In genomic region chr2:156778571-156778970, GRCm38 (mm10) we compare ENCODE assay signal across 19 mouse cellular contexts. TPM values are rescaled to one million over a fixed set of nuclear protein-coding genes. Genes with fewer than 3 reads are reported as not detected.
DNase-seq lines count a peak whose midpoint lies in the region; ATAC-seq and TF ChIP-seq lines count a peak whose summit lies in the region.
"Had no signal": no experiment of that assay in that cellular context is flagged by ENCODE, and none has a peak within 500 bp of the region (broad histone marks: within the 10 kb centered on the region; RNA-seq: fewer than 3 reads in every experiment).

No protein-coding gene starts in this region.

- H3K36me3 ChIP-seq in heart, embryonic 11.5 days (ENCODE audit: control insufficient read depth, insufficient read depth, low read length): peaks cover 5% of the 10 kb centered on the region
- H3K36me3 ChIP-seq in kidney, embryonic 15.5 days: no peaks in the 10 kb centered on the region
- H3K36me3 ChIP-seq in intestine, embryonic 15.5 days: peaks cover 11% of the 10 kb centered on the region; the same call in 1 of the 2 replicates
- no peaks in the 10 kb centered on the region for H3K36me3 ChIP-seq in small intestine, adult 2 months (ENCODE audit: control insufficient read depth, insufficient read depth, low read length)
- H3K36me3 ChIP-seq: forebrain, embryonic 10.5 days; hindbrain, embryonic 10.5 days; limb, embryonic 12.5 days; liver, embryonic 12.5 days; midbrain, embryonic 13.5 days had no signal

- TF ChIP-seq POLR2A in small intestine, adult 2 months (IDR thresholded peaks at IDR 0.05; ENCODE audit: low read depth, low read length): no peak

- H3K9ac ChIP-seq in heart, embryonic 11.5 days (ENCODE audit: low read depth, low read length): peak overlapping the region; percentile 44; the same call in 1 of the 2 replicates
- no peak overlapping the region for H3K9ac ChIP-seq in kidney, embryonic 15.5 days
- H3K9ac ChIP-seq in intestine, embryonic 15.5 days: 0 out of 2 replicates have a peak overlapping the region, but pooled peaks have one; percentile 31
- H3K9ac ChIP-seq: limb, embryonic 12.5 days; liver, embryonic 12.5 days; midbrain, embryonic 13.5 days had no signal

- no peak for DNase-seq in heart, adult 8-10 months (ENCODE audit: low spot score)
- DNase-seq in kidney, postnatal 36 days: no peak
- DNase-seq in kidney, postnatal 4 days: no peak
- no peak for DNase-seq in embryo, embryonic 10 days (ENCODE audit: low spot score)
- DNase-seq: B cell, adult 2 months; cerebellum, adult 11 months; embryo, embryonic 11 days; gastrocnemius, postnatal 10 days; lung, adult 2 months; thymus, postnatal 25 days had no signal

- peak overlapping the region; percentile 29; the same call in 1 of the 2 replicates for H3K4me3 ChIP-seq in heart, embryonic 11.5 days (ENCODE audit: low read depth, low read length)
- no peak overlapping the region for H3K4me3 ChIP-seq in kidney, embryonic 15.5 days (replicated peaks)
- peak overlapping the region; percentile 16; the same call in 1 of the 2 replicates for H3K4me3 ChIP-seq in intestine, embryonic 15.5 days (replicated peaks)
- H3K4me3 ChIP-seq in small intestine, adult 2 months (ENCODE audit: low read depth, low read length): peak overlapping the region; percentile 22
- H3K4me3 ChIP-seq: forebrain, embryonic 10.5 days; hindbrain, embryonic 10.5 days; limb, embryonic 12.5 days; liver, embryonic 12.5 days; midbrain, embryonic 13.5 days had no signal

- no peak for ATAC-seq in heart, embryonic 11.5 days (replicated peaks; ENCODE audit: insufficient number of reproducible peaks, low FRiP score, low TSS enrichment)
- ATAC-seq in kidney, embryonic 15.5 days (replicated peaks; ENCODE audit: low FRiP score): no peak
- no peak for ATAC-seq in intestine, embryonic 15.5 days
- ATAC-seq: liver, embryonic 12.5 days; midbrain, embryonic 13.5 days had no signal

- H3K9me3 ChIP-seq in heart, embryonic 11.5 days (replicated peaks; ENCODE audit: control insufficient read depth, low read length): no peaks in the 10 kb centered on the region
- H3K9me3 ChIP-seq in kidney, embryonic 15.5 days (replicated peaks): no peaks in the 10 kb centered on the region
- no peaks in the 10 kb centered on the region for H3K9me3 ChIP-seq in intestine, embryonic 15.5 days
- H3K9me3 ChIP-seq: forebrain, embryonic 10.5 days; hindbrain, embryonic 10.5 days; limb, embryonic 12.5 days; liver, embryonic 12.5 days; midbrain, embryonic 13.5 days had no signal

- WGBS in heart, embryonic 11.5 days (ENCODE audit: insufficient replicate concordance): 75% methylated on average over 8 of the region's 8 CpGs
- WGBS in kidney, embryonic 15.5 days: 79% methylated on average over 8 of the region's 8 CpGs
- 76% methylated on average over 8 of the region's 8 CpGs for WGBS in intestine, embryonic 15.5 days
- 88% methylated on average over 8 of the region's 8 CpGs for WGBS in small intestine, adult 2 months

- no peak overlapping the region for H3K27ac ChIP-seq in heart, embryonic 11.5 days (ENCODE audit: low read depth, low read length)
- no peak overlapping the region for H3K27ac ChIP-seq in kidney, embryonic 15.5 days
- H3K27ac ChIP-seq in intestine, embryonic 15.5 days: no peak overlapping the region
- no peak overlapping the region for H3K27ac ChIP-seq in small intestine, adult 2 months (ENCODE audit: insufficient read depth, low read depth, low read length)
- H3K27ac ChIP-seq: forebrain, embryonic 10.5 days; limb, embryonic 12.5 days; liver, embryonic 12.5 days; midbrain, embryonic 13.5 days had no signal

- peak overlapping the region; percentile 75 for H3K4me2 ChIP-seq in heart, embryonic 11.5 days
- peak overlapping the region; percentile 51; the same call in 1 of the 2 replicates for H3K4me2 ChIP-seq in kidney, embryonic 15.5 days
- H3K4me2 ChIP-seq in intestine, embryonic 15.5 days (replicated peaks): peak overlapping the region; percentile 53
- H3K4me2 ChIP-seq: limb, embryonic 12.5 days; liver, embryonic 12.5 days; midbrain, embryonic 13.5 days had no signal

- H3K27me3 ChIP-seq in heart, embryonic 11.5 days (ENCODE audit: control insufficient read depth, insufficient read depth, low read length): peaks cover 3% of the 10 kb centered on the region; the same call in 1 of the 2 replicates
- peaks cover 6% of the 10 kb centered on the region; the same call in 1 of the 2 replicates for H3K27me3 ChIP-seq in kidney, embryonic 15.5 days
- H3K27me3 ChIP-seq in intestine, embryonic 15.5 days (replicated peaks): no peaks in the 10 kb centered on the region
- H3K27me3 ChIP-seq in small intestine, adult 2 months (ENCODE audit: control insufficient read depth, insufficient read depth, low read length): no peaks in the 10 kb centered on the region

- peaks cover 61% of the 10 kb centered on the region for H3K4me1 ChIP-seq in heart, embryonic 11.5 days (ENCODE audit: control insufficient read depth, insufficient read depth, low read length)
- peaks cover 55% of the 10 kb centered on the region for H3K4me1 ChIP-seq in kidney, embryonic 15.5 days
- peaks cover 32% of the 10 kb centered on the region for H3K4me1 ChIP-seq in intestine, embryonic 15.5 days (replicated peaks)
- peaks cover 7% of the 10 kb centered on the region; the same call in 1 of the 2 replicates for H3K4me1 ChIP-seq in small intestine, adult 2 months (ENCODE audit: control insufficient read depth, insufficient read depth, insufficient read length, low read length)

- no peak for TF ChIP-seq CTCF in small intestine, adult 2 months (IDR thresholded peaks at IDR 0.05; ENCODE audit: extremely low read depth, insufficient read length, insufficient replicate concordance, low read depth, low read length)

RNA-seq across cellular contexts. Expression of gene Myl9, which starts 3.4 kb away (rescaled TPM):
- 2,229 and 2,268 TPM in 2 replicates for polyA plus RNA-seq in heart, embryonic 11.5 days (2014; fragmentation: Nextera tagmentation; extraction: Ambion mirVana)
- 10 to 100 TPM; 40.0 to 70.3 (median 65.6) TPM for total RNA-seq in heart, adult 8-10 months (2022)
- 305 and 466 TPM in 2 replicates for polyA plus RNA-seq in kidney, embryonic 15.5 days (2015; fragmentation: Nextera tagmentation; extraction: Ambion mirVana)
- 1,100 and 1,103 TPM in 2 replicates for polyA plus RNA-seq in intestine, embryonic 15.5 days (2015; fragmentation: Nextera tagmentation; extraction: Ambion mirVana)
- polyA plus RNA-seq in small intestine, adult 2 months (2012; rRNA removed): 391 and 410 TPM in 2 replicates
